Mouse (Mus musculus): ENCODE results near the gene Gm10190. TPM values are rescaled to one million over a fixed set of nuclear protein-coding genes. Genes with fewer than 3 reads are reported as not detected.
"Not testable (repeated sequence)": the region's sequence is repeated elsewhere in the genome, so short reads cannot be mapped to it uniquely, and the experiment has no call there.

Gene Gm10190
- total RNA-seq (2015): not detected in 2 replicates
- not detected in 2 replicates for total RNA-seq (2017)

GRCm38 (mm10) chr17:80372989-80373725 is at the start of gene Gm10190:
TSS of gene Gm10190 (minus strand) at chr17:80373541.
- peak; percentile 99 for ATAC-seq (ENCODE audit: poor library complexity, severe bottlenecking)

- no peak for ATAC-seq (ENCODE audit: poor library complexity, severe bottlenecking)
These were observed 47.7 kb upstream of the Gm10190 start for GRCm38 (mm10) chr17:80420998-80421397.

- no peak for ATAC-seq (ENCODE audit: poor library complexity, severe bottlenecking)
These were observed 45.4 kb upstream of the Gm10190 start for GRCm38 (mm10) chr17:80418572-80419210.

- ATAC-seq (ENCODE audit: poor library complexity, severe bottlenecking): 0 out of 2 replicates have a peak, but pooled peaks have one; percentile 43
These were observed 37.8 kb upstream of the Gm10190 start for GRCm38 (mm10) chr17:80411182-80411581.

- no peak for ATAC-seq (ENCODE audit: poor library complexity, severe bottlenecking)
These were observed 24.9 kb upstream of the Gm10190 start for GRCm38 (mm10) chr17:80398243-80398642.

- ATAC-seq (ENCODE audit: poor library complexity, severe bottlenecking): peak; percentile 98
These were observed 18.4 kb upstream of the Gm10190 start for GRCm38 (mm10) chr17:80391423-80392403.

GRCm38 (mm10) chr17:80390024-80390423 is 16.7 kb upstream of the Gm10190 start:
- no peak for ATAC-seq (ENCODE audit: poor library complexity, severe bottlenecking)

- no peak for ATAC-seq (ENCODE audit: poor library complexity, severe bottlenecking)
These were observed 12.3 kb upstream of the Gm10190 start for GRCm38 (mm10) chr17:80385671-80386070.

- not testable (repeated sequence) for ATAC-seq (ENCODE audit: poor library complexity, severe bottlenecking)
These were observed 5.0 kb upstream of the Gm10190 start for GRCm38 (mm10) chr17:80378386-80378785.

- ATAC-seq (ENCODE audit: poor library complexity, severe bottlenecking): peak; percentile 51
These were observed 370 bp upstream of the Gm10190 start for GRCm38 (mm10) chr17:80373726-80374096.

GRCm38 (mm10) chr17:80368606-80369005 is 4.7 kb downstream of the Gm10190 start:
- no peak for ATAC-seq (ENCODE audit: poor library complexity, severe bottlenecking)

GRCm38 (mm10) chr17:80367276-80367675 is 6.1 kb downstream of the Gm10190 start:
- ATAC-seq (ENCODE audit: poor library complexity, severe bottlenecking): no peak

- no peak for ATAC-seq (ENCODE audit: poor library complexity, severe bottlenecking)
These were observed 13.1 kb downstream of the Gm10190 start for GRCm38 (mm10) chr17:80360245-80360644.

GRCm38 (mm10) chr17:80347234-80347633 is 26.1 kb downstream of the Gm10190 start:
- ATAC-seq (ENCODE audit: poor library complexity, severe bottlenecking): no peak

- no peak for ATAC-seq (ENCODE audit: poor library complexity, severe bottlenecking)
These were observed 26.7 kb downstream of the Gm10190 start for GRCm38 (mm10) chr17:80346591-80347125.

GRCm38 (mm10) chr17:80345277-80345676 is 28.1 kb downstream of the Gm10190 start:
- no peak for ATAC-seq (ENCODE audit: poor library complexity, severe bottlenecking)

GRCm38 (mm10) chr17:80332386-80332785 is 41.0 kb downstream of the Gm10190 start:
- ATAC-seq (ENCODE audit: poor library complexity, severe bottlenecking): no peak

- ATAC-seq (ENCODE audit: poor library complexity, severe bottlenecking): no peak
These were observed 46.9 kb downstream of the Gm10190 start for GRCm38 (mm10) chr17:80326431-80326830.

GRCm38 (mm10) chr17:80325456-80325855 is 47.9 kb downstream of the Gm10190 start:
- ATAC-seq (ENCODE audit: poor library complexity, severe bottlenecking): no peak

GRCm38 (mm10) chr17:80324521-80324920 is 48.8 kb downstream of the Gm10190 start:
- no peak for ATAC-seq (ENCODE audit: poor library complexity, severe bottlenecking)

- ATAC-seq (ENCODE audit: poor library complexity, severe bottlenecking): peak; percentile 85
These were observed 49.7 kb downstream of the Gm10190 start for GRCm38 (mm10) chr17:80323658-80324057.

All from megakaryocyte, adult 5-6 weeks (primary cell).